Mouse (Mus musculus) lung, adult 2 months (tissue): ENCODE data around the gene Ttc16.

ENCODE experiments used
- CTCF ChIP-seq: fragments of 200-500 bp; IDR thresholded peaks from 2 replicates; pipeline ENCODE4 v1.5.1; 2011; ENCODE audit warnings: mild to moderate bottlenecking, low read length, control low read depth; ENCODE audit not compliant: insufficient read depth
- POLR2A ChIP-seq: fragments of 200-500 bp; IDR thresholded peaks from 2 replicates; pipeline ENCODE4 v1.6.1; 2011; ENCODE audit warnings: low read depth, mild to moderate bottlenecking, control low read depth, low read length, borderline replicate concordance; ENCODE audit errors: extremely low read depth

DNA sequence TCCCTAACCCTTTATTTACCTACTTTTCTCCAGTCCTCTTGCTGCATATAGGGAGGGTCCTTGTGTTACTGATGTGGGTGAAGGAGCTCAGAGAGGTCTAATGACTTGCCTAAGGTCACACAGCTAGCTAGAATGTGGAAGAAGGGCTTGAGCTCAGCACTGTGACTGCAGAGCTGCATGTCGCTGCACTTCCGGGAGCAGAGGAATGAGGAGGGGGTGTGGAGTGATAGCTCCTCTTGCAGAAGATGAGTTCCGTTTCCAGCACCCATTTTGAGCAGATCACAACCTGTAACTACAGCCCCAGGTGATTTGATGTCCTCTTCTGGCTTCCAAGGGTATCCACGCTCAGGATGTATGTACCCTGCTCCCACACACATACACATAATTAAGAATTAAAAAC lies 51.3 kb downstream of the Ttc16 start:
- TF ChIP-seq POLR2A (no peak), CTCF (no peak)
